Mouse (Mus musculus): ENCODE measurements around the gene Tm4sf20.

Gene Tm4sf20

DNA sequence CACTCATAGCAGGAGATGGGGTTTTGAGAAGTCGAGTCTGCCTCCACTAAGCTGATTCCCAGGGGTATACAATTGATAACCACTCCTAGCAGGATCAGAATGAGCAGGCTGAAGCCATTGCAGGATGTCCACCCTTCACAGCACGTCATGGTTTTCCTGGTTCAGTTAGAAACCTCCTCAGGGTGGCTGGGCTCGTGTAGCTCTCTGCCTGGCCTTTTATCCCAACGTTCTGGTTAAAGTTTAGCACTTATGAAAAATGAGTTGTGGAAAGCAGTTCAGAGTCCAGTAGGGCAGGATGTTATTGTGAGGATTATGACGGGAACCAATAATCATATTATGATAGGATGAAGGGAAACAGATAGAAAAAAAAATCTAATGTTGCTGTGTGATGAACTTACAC, at the start of gene Tm4sf20:
Gene Tm4sf20, minus strand, starts transcription at position 193 of the 400 bp plus-strand sequence.
- no peak for DNase-seq

DNA sequence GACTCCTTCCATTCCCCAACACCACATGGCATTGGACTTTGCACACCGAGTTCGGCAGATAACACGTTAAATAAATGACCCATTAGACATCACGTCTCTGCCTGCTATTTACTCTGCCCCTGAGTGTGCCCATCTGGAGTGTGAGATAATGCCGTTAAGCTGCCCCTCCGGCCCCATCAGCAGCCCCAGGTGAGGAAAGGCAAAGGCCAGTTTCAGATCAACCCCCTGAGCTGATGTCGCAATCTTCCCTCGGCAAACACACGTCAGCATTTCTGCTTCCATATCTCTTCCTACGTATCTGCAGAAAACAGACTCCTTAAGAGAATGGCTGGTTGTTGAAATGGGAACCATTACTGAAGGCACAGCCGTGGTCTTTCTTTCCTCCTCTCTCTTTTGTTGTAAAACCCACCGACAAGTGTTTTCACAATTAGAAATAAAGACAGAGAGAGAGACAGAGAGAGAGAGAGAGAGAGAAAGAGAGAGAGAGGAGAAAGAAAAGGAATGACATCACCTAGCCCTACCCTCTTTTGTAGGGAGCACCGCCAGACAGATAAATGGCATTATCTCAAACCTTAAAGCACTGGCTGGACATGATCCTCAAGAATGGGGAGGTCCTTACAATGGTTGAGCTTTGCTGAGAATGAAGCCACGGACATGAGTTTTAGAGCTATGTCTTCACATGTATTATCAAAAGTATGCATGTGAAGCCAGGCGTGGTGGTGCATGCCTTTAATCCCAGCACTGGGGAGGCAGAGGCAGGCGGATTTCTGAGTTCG, 47.9 kb upstream of the Tm4sf20 start:
- DNase-seq = peak; percentile 44 to 46

DNA sequence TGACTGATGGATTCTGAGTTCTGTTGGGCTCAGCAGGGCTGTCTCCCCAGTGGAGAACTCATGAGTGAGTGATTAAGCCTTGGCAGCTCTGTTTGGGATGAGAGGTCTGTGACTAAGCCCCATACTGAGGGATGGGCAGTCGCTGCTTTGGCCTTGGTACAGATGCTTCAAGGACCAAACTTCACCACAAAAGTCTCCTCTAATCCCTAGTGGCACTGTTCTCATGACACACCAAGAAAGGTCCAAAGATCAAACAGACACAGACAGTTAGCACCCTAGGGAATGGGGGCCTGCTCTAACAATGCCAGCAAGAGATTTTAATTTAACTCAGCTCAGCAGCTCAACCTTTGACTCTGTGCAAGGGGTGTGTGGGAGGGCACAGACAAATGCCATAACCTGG, 43.5 kb upstream of the Tm4sf20 start:
- peak; percentile 59 to 85 for DNase-seq

DNA sequence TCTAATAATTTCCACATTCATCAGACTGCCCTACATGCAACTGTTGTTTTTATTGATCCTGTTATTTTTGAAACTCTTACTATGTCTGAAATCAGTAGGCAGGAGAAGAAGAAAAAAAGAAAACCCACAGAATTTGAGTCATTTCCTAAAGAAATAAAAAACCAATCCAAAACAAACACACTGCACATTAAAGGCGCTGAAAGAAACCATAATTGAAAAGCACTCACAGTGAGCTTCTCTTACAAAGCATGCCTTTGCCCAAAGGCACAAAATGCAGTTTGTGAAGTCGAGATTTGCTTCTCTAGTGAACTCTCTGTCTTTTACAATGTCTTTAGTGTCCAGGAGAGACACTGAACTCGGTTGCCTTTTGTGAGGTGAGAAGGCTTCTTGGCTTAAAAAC, 40.3 kb upstream of the Tm4sf20 start:
- no peak for DNase-seq

DNA sequence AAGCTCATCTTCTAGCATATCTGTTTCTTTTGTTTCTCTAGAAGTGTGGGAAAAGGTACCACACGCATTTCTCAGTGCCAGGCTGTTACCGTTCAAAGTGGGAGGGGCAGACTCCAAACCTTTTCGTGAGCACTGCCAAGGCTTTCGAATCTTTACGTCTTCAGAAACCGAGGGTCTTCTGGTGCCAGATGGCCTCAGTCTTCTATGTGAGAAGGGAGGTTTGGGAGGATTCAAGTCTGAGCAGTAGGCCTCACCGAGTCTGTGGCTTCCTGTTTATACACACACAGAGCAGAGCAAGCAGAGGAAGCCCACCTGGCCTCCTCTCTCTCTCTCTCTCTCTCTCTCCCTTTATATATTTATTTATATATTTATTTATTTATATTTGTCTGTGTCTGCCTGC, 38.9 kb upstream of the Tm4sf20 start:
- DNase-seq = no peak

DNA sequence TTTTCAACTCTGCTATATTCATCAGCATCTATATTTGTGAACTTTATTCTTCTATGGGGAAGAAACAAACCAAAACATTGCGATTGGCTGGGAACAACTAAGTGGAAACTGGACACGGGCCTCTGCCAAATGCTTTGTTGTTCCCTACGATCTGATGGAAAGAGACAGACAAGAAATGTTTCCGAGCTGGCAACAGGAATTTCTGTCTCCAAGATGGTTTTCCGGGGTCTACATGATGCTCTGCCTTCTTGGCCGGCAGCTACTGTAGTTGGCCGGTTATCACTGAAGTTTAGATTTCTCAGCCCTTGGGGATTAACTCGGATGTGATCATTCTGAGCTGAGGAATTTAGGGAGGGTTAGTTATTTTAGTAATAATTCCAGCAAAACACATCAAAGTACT, 38.1 kb upstream of the Tm4sf20 start:
- DNase-seq = no peak

DNA sequence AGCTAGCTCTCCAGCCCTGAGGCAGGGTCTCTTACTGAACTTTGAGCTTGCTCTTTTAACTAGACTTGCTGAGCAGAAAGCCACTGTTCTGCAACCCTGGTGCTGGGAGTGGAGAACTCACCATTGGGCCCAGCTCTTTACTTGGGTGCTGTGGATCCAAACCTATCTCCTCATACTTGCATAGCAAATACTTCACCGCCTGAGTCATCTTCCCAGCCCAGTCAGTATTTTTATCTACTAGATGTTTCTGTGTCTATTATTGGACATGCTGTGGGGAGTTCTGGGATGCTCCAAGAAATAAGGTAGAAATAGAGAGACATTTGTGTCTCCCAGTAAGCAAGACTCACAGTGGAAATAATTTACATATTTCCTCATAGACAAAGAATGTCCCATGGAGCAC, 35.8 kb upstream of the Tm4sf20 start:
- DNase-seq = no peak

DNA sequence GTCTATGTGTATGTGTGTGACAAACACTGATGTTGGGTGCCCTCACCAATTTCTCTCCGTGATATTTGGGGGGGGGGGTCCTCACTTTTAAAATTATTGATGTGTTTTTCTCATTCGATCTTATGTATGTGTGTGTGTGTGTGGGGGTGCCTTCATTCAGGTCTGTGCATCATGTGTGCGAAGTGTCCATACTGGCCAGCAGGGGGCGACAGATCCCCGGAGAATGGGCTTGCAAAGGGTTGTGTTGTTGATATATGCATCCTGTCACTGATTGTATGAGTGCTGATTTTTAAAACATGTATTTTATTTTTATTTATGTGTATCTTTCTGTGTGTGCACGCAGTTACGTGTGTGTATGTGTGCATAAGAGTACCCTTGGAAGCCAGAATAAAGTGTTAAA, 35.3 kb upstream of the Tm4sf20 start:
- peak in 1 of 2 experiments; percentile 60 for DNase-seq

DNA sequence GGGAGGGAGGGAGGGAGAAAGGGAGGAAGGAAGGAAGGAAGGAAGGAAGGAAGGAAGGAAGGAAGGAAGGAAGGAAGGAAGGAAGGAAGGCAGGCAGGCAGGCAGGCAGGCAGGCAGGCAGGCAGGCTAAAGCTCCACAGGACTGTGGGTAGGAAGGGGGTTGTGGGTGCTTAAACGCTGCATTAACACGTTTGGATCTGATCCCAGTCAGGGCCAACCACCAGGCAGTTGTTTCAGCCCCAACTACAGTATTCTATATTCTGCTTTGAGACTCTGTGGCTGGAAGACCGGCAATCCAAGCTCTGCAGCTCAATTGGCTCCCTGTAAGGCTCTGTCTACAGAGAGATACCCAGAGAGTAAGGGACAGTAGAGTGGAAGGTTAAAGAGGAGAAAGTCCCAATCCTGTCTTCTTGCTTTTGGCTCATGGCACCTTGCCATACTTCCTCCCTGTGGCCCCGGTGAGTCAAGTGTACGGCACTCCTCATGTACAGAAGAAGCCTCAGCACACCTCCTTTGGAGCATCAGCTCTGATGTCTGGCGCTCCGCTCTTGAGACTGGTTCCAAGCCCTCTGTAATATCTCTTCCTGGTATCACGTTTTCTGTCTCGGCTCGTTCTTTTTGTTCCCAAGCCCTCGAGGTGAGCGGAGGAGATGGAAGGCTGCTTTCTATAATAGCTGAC, 33.0 kb upstream of the Tm4sf20 start:
- no peak for DNase-seq

DNA sequence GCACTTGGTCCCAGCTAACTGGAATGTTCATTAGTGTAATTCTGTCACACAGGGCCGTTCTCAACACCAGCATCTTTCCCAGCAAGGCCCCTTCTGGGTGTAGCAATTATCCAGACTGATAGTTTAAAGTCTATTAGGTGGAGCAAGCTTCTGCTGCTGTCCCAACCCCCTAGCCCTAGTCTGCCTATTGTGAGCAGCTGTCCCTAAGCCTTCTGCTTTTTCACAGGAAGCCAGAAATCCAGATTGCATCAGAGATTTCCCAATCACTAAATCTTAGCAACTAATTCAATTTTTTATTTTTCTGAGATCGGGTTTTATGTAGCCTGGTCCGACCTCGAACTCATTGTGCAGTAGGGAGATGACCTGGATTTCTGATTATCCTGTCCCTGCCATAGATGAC, 30.7 kb upstream of the Tm4sf20 start:
- DNase-seq = no peak

DNA sequence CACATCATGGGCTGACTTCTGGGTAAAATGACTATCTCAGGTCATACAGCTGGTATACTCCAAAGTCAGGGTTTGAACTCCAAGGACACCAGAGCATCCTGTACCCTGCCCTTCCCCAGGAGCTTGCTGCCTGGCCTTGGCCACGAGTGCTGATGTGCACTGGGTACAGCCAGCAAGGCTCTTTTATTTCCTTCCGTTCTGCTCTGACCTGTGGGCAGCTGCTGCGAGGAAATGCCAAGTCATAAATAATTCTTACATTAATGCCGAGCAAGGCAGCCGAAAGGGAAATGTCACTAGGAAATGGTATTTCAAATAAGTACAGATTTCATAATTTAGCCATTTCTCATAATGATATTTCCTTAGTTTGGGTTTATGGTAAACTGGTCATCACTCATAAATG, 30.0 kb upstream of the Tm4sf20 start:
- DNase-seq = peak; percentile 30 to 36

DNA sequence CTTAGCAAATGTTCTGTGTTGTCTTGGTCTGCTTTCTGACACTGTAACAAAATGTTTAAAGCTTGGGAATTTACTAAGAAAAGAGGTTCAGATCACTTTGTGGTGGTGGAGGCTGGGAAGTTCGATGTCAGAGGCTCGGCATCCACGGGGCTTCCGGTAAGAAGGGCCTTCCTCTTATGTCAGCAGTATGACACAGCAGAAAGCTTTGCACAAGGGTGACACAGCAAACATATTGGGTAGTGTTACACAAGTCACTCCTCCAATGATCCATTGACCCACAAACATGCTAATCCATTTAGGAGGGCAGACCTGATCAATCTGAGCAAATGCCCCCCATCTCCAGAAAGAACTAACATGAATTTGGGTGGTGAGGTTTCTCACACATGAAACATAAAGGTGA, 28.8 kb upstream of the Tm4sf20 start:
- DNase-seq = no peak

DNA sequence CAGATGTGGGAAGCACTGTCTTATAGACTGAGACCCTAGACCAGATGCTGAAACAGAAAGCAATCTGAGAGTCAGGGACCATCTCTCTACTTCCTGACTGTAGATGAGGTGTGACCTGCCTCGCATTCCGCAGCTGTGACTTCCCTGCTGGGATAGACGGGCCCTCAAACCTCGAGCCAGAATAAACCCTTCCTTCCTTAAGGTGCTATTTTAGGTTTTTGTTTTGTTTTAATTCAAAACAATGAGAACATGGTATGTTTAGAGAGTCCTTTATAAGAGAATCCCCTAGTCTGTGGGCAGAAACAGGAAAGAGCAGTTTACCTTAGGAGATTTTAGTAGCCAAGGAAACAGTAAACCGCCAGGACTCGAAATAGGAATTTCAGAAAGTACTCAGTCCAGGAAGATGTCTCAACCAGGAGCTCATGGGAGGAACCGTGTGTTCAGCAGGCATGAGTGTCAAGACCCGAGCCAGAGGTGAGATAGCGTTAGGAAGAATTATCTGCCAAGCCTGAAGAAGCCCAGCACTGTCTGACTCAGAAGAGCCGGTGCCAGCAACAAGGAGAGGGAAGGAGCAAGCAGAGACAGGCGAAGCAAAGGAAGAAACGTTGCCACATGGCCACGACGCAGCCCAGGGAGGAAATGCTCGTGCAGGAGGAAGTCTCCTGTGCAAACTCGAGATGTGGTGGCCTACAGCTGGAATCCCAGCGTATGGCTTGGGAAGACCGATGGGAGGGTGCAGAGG, 27.6 kb upstream of the Tm4sf20 start:
- DNase-seq = no peak

DNA sequence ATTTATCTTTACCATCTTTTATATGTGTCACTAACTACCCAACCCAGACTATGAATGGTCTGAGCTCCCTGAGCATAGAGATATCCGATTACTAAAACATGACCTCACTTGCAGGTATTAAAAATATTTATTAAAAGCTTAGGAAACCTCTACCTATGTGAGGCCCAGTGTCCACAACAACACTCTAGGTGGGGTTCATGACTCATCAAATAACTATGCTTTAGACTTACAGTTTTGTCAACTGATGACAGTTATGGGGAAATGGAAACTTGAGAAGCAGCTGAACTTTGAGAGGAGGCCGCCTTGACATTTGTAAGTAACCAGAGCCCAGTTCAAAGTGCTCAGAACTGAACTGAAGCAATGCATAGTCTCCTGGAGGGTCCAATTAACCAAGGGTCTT, 26.9 kb upstream of the Tm4sf20 start:
- no peak for DNase-seq

DNA sequence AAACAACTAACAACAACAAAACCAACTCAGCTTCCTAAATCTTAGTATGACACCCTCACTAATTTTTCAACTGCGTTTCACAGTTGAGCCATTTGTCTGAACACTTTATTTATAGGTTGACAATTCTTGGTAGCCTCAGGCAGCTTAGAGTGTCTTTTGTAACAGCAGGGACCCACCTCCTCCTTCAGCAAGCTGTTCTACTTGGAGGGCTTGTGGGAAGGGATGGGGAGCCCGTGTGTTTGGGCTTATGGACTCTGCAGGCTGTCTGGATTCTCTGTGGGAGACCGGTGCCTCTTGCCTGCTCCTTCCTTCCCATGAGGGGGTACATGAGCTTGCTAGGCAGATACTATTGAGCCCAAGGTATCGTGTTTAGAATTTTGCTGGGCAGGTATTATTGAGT, 25.7 kb upstream of the Tm4sf20 start:
- DNase-seq = no peak

DNA sequence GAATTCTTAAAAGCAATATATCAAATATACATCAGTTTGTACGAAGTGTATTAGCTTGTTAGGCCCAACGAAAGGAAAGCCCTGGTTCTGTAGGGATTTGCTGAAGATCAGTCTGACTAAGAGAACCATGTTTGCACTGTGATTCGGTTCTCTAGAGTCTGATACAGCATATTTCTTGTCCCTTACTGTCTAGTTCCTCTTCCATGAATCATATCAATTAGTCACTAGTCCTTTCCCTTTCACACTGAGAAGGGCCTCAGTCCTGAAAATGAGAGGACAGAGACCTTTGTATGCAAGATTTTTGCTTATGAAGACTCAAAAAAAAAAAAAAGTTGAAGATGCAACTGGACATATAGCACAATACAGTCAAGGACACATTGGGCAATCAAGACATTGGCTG, 24.8 kb upstream of the Tm4sf20 start:
- no peak for DNase-seq

DNA sequence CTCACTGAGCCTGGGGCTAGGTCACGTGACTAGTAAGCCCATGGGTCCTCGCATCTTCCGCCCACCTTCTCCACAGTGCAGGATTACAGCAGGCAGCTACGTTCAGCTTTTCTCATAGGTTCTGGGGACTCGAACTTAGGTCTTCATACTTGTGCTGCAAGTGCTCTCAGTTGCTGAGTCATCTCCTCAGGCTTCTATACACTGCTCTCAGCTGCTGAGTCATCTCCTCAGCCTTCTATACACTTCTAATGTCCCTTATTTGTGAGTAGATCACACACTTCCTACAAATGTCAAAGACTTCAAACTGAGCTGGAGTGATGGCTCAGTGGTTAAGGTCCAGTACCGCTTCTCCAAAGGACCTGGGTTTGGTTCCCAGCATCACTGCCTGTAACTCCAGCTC, 24.0 kb upstream of the Tm4sf20 start:
- DNase-seq = no peak

DNA sequence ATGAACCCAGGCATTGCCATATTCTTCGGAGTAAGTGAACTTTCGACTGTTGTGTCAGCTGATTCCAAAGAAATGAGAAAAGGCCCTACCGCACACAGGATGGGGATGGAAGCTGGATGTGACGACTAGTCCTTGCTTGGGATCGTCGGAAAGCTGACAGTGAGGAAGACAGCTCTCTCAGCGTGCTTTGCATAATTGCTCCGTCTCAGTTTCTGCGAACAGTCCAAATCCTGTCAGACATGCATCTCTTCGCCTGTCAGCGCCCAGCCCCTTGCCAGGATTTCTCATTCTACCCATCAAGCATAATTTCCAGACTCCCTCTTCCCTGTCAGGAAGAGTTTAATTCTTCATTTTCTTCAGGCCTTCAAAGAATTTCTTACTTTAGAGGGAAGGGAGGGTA, 22.8 kb upstream of the Tm4sf20 start:
- DNase-seq = no peak

DNA sequence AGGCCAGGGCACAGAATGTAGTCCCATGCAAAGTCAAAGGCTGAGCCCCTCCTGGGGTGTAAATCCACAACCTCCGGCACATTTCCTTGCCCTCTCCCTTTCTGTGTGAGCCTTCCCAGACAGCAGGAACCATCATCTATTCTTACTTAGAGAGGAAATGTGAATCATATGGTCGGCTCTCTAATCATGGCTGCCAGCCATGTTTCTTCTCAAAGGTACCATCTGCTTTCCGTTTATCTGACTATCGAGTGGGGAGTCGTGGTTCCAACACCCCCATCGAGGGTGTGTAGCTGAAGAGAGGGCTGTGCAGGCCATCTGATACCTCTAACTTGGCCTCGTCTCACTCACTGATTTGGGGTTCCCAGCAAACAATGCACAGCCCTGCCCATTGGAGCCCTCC, 19.8 kb upstream of the Tm4sf20 start:
- DNase-seq = no peak

DNA sequence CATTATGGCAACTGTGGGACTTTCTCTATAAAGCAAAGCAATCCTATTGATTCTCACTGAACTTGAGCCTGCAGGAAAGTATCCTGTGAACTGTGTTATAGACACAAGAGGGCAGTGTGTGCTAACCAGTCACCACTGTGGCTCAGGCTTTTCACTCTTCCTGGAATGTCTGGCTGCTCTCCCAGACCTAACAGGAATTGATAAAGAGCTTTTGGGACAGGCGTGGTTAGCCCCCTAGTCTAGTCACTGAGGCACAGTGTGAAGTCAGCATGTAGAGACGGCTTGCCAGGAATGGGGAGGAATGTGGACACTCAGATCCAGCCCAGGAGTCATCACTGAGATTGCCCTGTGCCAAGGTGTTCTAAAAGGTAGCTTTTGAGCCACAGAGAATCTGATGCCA, 19.2 kb upstream of the Tm4sf20 start:
- peak; percentile 75 for DNase-seq

DNA sequence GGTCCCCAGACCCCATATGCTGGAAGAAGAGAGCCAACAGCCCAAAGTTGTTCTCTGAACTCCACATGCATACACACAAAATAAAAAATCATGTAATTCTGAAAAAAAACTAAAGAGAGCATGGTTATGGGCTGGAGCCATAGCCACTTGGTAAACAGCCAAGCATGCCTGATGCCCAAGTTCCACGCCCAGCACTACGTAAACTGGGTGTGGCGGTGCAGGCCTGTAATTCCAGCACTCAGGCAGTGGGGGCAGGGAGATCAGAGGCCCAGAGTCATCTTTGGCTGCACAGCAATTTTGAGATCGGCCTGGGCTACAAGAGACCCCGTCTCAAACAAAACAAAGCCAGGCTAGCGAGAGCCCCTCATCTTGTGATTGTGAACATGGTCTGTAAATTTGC, 17.3 kb upstream of the Tm4sf20 start:
- DNase-seq = no peak

DNA sequence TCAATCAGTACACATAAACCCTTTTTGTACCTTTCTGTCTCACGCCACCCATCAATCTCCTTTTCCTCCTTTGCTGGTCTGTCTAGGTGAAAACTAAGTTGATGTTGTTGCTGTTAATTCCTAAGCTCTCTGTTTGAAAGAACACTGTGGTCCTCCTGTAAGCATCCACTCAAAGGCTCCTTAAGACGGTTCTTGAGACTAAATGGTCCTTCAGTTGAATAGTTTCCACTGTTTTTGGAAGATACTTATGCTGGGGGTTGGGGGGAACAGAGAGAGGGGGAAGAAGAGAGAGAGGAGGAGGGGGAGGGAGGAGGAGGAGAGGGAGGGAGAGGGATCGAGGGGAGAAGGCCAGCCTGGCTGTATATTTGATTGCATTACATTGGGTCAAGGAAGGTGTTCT, 15.3 kb upstream of the Tm4sf20 start:
- no peak for DNase-seq

DNA sequence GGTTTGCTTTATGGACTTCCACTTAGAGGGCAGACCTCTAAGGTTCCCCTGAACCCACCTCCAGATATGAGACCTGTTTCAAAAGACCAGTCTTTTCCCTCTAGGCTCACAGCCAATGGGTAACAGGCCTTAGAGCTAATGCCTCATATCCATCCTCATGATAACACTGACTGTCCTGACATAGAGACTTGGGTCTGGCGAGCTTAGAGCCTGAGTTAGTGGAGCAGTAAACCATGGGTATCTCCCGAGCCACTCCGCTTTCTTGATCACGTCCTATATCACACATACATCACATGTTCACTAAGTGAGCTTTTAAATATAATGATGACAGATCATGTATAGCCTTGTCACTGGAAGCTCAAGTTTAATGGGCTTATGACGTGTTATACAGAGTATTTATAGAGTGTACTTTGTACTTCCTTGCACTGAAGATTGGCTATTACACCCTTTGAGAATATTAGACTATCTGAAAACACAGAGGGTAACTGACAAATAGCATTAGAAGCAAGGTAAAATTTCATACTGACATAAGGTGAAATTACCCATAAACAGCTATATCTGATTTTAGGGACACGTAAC, 11.2 kb upstream of the Tm4sf20 start:
- no peak for DNase-seq

DNA sequence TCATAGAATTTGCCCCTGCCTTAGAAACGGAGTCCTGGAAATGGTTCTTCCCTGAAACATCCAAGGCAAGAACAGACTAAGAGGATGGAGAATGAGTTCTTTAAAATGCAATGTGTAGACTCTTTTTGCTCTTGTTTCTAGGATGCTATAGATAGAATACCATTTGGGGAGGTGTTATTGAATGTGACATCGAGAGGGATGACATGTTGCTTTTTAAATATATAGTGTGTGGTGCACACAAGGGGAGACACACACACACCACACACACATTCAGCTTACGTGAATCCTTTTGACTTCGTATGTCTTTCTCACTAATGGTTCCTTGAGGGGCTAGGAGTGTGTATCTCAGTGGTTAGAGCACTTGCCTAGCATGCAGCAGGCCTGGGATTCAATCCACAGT, 7.0 kb upstream of the Tm4sf20 start:
- no peak for DNase-seq

All from kidney, postnatal 36 days (tissue).